Mouse (Mus musculus) fat pad, adult 2 months (tissue): ENCODE measurements at regions not wholly inside any gene's neighbourhood (a gene's known extent, or its start where the extent isn't known, plus 50 kb on each side); places are given as distances from the start of the nearest gene placed in this dataset.
"Not testable (repeated sequence)": the region's sequence is repeated elsewhere in the genome, so short reads cannot be mapped to it uniquely, and the experiment has no call there.

Experiments used
- DNase-seq: peaks from one replicate; pipeline ENCODE4 v3.0.0-alpha.2; 2011; ENCODE audit warnings: low read depth, low spot score; ENCODE audit errors: extremely low read depth

- no peak for DNase-seq
Measured at GRCm38 (mm10) chr12:112295337-112295941, 149.4 kb downstream of the Kif26a start.

- DNase-seq, result no peak
Measured at GRCm38 (mm10) chr12:112298521-112298920, 152.5 kb downstream of the Kif26a start.

- DNase-seq, result no peak
Measured at GRCm38 (mm10) chr12:112299089-112299488, 153.1 kb downstream of the Kif26a start.

DNA sequence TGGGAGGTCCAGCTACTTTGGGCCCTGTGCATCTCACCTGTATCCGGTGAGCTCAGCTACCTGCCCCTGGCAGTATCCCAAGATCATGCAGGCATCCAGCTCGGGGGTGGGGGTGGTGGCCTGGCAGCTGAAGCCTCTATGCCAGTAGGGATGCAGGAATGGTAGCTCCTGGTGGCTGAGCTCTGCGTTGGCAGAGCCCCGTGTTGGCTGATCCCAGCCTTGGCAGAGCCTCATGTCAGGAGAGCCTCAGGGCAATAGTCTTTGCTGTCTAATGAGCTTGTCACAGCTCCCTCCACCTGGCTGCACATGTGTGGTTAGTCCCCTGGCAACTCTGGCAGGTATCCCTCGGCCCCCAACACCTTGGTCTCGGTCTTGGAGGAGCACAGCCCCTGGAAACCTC is 153.6 kb downstream of the Kif26a start:
- no peak for DNase-seq

DNA sequence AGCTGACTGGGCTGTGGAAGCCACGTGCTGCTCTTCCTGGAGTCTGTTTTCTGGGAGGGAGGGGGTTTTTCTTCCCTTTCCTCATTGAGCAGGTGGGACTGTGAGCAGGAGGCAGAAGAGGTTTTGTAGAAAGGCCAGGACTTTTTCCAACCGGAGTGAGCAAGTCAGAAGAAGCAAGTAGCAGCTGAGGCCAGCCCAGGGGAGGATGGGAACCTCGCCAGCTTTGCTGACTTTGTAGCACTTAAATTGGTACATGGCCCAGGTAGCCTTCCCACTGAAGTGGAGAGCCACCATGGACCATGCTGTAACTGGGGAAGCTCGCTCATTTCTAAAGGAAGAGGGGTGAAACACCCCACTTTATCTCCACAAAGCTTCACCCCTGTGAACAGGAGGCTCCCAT is 154.1 kb downstream of the Kif26a start:
- DNase-seq, result no peak

DNA sequence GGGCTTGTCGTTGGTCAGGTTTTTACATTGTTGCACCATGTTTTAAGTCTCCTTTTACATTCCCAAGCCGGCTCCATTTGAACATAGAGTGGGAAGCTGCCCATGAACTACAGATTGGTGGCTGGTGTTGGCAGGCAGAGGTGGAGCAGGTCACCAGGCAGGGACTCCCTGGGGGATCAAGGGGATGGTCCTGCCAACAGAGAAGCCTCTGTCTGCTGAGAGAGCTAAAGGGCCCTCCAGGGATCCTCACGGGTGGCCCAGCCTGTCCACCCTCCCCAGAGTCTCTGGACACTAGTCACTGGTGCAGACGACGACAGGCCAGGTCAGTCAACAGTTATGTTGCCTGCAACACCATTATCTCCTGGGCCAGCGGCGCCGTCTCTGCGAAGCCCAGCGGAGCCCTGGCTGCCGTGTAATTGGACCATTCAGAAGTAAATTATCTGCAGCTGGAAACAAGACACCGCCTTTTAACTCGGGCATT is 155.4 kb downstream of the Kif26a start:
- no peak for DNase-seq

GRCm38 (mm10) chr12:112301929-112302328 is 155.9 kb downstream of the Kif26a start:
- DNase-seq, result no peak

- no peak for DNase-seq
Measured at GRCm38 (mm10) chr12:112306208-112306607, 160.2 kb downstream of the Kif26a start.

GRCm38 (mm10) chr12:112308016-112308415 is 162.0 kb downstream of the Kif26a start:
- DNase-seq, result no peak

- DNase-seq, result not testable (repeated sequence)
Measured at GRCm38 (mm10) chr12:112309096-112309495, 163.1 kb downstream of the Kif26a start.

DNA sequence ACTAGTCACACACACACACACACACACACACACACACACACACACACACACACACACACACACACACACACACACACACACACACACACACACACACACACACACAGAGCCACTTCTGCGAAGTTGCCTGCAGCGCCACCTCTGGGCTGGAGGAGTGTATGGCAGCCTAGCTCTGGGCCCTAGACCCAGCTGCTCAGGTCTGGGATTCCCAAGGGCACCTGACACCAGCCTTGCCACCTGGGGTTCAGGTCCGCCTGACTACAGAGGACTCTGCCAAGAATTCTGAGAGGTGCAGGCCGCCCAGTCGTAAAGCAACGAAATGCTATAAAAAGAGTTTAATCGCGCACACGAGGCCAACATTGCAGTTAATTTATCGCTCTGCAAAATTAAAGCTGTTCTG is 163.8 kb downstream of the Kif26a start:
- no peak for DNase-seq

DNA sequence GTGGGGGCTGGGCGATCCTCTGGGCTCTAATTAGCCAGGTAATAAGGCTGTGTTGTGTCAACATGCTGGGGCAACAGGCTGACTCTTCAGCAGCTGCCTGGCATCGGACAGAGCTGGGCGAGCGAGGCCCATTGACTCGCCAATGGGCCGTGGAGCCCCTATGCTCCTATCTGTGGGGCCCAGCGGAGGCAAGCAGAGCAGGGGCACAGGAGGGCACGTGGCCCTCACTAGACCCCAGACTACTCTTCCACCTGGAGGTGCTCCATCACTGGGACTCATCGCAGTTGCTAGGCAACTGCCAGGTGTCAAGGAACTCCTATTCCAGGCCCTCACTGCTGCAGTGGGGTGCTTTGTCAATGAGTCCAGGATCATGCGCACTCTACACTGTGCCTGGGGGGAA is 164.7 kb downstream of the Kif26a start:
- DNase-seq, result no peak

GRCm38 (mm10) chr12:112314781-112315180 is 168.8 kb downstream of the Kif26a start:
- DNase-seq, result no peak

- DNase-seq, result no peak
Measured at GRCm38 (mm10) chr12:112317191-112317590, 171.2 kb downstream of the Kif26a start.

- no peak for DNase-seq
Measured at GRCm38 (mm10) chr12:112318461-112318860, 170.8 kb upstream of the A530016L24Rik start.

DNA sequence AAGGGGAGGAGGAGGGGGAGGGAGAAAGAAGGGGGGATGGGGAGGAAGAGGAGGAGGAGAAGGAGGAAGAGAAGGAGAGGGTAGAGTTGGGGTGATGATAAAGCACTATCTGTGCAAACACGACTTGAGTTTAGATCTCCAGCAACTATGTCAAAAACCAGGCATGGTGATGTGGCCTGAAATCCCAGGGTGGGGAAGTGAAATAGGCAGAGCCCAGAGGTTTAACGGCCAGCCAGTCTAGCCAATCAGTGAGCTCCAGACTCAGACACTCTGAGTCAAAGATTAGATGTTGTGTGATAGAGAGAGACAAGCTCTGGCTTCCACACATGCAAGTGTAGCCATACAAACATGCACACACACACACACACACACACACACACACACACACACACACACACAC is 167.1 kb upstream of the A530016L24Rik start:
- DNase-seq, result no peak

GRCm38 (mm10) chr12:112327411-112327810 is 161.8 kb upstream of the A530016L24Rik start:
- no peak for DNase-seq

DNA sequence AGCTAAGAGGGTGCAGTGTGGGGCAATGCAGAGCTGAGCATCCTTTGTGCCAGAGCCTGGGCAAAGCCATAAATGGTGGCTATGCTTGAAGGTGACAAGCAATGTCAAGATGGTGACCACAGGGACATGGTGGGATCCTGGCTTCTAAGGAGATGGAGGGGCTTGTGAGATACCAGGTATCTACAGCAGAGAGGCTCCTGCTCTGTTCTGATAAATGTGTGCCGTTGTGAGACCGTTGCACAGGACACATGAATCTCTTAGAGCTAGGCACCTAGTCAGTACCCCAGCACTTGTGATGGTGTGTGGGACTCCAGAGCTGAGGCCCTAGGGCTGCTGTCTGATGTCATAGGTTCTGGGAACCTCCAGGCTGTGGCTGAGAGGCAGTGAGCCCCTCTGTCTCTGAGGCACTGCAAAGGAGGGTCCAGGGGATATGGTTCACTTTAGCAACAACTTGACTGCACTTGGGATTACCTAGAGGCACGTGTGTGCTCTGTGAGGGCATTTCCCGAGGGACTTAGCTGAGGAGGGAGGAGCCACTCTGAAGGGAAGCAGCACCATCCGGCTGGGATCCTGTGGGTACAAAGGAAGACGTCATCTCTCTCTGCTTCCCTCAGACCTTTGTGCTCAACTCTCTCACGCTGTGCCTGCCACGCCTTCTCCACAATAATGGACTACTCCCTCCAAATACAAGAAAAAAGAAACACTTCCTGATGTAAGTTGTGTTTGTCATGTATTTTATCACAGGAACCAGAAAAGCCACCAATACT is 160.3 kb upstream of the A530016L24Rik start:
- no peak for DNase-seq

DNA sequence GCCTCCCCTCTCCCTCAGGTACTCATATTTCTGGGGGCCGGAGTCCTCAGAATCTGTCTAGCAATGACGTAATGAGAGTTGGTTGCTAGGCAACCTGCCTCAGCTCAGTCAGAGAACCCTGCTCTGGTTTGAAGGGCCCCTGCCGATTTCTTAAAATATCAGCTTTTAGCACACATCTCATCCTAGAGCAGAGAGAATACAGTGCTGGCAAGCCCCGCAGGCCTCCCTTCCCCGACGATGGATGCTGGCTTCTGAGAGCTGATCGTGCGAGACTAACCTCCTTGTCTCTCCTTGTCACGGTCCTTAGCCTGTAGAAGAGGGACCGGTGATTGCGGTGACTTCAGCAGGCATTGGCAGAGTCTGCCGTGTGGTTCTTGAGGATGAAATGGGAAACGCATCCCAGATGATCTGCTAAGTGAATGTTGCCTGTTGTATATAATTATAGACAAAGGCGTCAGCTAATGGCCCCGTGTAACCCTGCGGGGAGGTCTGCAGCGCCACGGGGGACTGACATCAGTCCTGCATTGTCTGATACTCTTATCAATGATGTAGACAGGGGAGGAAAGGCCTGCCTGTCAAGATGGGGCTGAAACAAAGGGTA is 159.4 kb upstream of the A530016L24Rik start:
- no peak for DNase-seq

- no peak for DNase-seq
Measured at GRCm38 (mm10) chr12:112330557-112330956, 158.7 kb upstream of the A530016L24Rik start.

GRCm38 (mm10) chr12:112331061-112331460 is 158.2 kb upstream of the A530016L24Rik start:
- no peak for DNase-seq
